Mouse (Mus musculus) skeletal muscle tissue, postnatal 0 days (tissue): ENCODE results near the gene Ap5b1. TPM values are rescaled to one million over a fixed set of nuclear protein-coding genes. Genes with fewer than 3 reads are reported as not detected.

Source experiments
- polyA plus RNA-seq: library from polyadenylated mRNA; unstranded; fragments of >200 nt; fragmentation: Nextera tagmentation; extraction: Ambion mirVana; gene quantifications from 2 replicates; pipeline ENCODE4 v1.2.1, GENCODE M21; 2015

Ap5b1 gene
- 1.1 and 2.0 TPM in 2 replicates for polyA plus RNA-seq

DNA sequence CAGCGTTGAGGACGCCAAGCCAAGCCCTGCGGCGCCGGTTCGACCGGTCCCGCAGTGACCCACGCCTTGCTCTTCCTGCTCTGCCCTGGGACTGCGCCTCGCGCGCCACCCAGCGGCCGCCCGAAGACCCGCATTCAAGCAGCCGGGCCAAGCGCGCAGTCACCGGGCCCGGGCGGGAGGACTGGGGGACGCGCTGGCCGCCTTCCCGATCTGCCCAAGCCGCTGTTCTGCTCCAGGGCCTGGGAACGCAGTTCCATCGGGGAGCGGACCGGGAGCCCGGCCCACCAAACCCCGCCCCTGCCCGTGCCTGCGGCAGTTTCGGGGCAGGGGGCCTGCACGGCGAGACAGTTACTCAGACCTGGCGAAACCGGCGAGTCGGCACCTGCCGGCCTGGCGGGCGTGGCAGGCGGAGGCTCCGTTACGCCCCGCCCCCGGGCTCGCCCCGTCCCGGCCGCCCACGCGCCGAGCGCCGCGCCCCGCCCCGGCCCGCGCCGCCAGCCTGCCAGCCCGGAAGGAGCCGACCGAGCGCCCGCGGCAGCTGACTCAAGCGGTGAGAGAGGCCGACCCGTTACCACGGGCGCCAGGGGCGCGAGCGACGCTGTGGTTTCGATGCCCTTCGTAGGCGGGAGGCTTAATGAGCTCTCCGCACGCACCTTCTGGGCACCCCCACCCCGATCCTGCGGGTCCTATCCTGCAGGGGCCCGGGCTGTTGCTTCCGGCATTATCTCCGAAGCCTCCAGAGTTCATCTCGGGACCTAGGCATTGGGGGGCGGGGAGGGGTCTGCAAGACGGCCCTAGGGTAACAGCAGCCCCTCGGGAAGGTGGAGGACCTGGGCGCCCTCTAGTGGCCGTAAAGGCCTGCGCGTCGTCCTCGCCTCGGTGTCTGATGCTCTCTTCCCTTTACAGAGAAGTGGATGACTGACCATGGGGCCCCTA lies at the start of gene Ap5b1:
TSS of gene Ap5b1 (plus strand) at position 492 of the 936 bp plus-strand sequence.

GRCm38 (mm10) chr19:5560457-5561041 lies 7.3 kb upstream of the Ap5b1 start, which contains the start of gene Ovol1:
Gene Ovol1 (minus strand): TSS chr19:5560646.

GRCm38 (mm10) chr19:5601752-5602541 lies 34.1 kb downstream of the Ap5b1 start, which contains the start of gene Rnaseh2c:
Gene Rnaseh2c (plus strand): TSS chr19:5601873.

GRCm38 (mm10) chr19:5609547-5610404 lies 42.0 kb downstream of the Ap5b1 start, which contains the start of gene Kat5:
Gene Kat5 (minus strand): TSS chr19:5610237.

Other genes starting within 250 kb of the Ap5b1 start
- not detected in 2 replicates for gene Catsper1, start 232.3 kb upstream of the Ap5b1 start, polyA plus RNA-seq
- 4.5 and 13.1 TPM in 2 replicates for gene Cst6, start 218.5 kb upstream of the Ap5b1 start, polyA plus RNA-seq
- gene Eif1ad, start 201.3 kb upstream of the Ap5b1 start, polyA plus RNA-seq = 21.4 and 25.3 TPM in 2 replicates
- 216 and 231 TPM in 2 replicates for gene Banf1, start 200.9 kb upstream of the Ap5b1 start, polyA plus RNA-seq
- 22.0 and 29.6 TPM in 2 replicates for gene Sart1, start 179.3 kb upstream of the Ap5b1 start, polyA plus RNA-seq
- gene Tsga10ip, start 165.5 kb upstream of the Ap5b1 start, polyA plus RNA-seq = 0.13 TPM in 1 of 2 replicates, not detected in the other
- gene Drap1, start 143.0 kb upstream of the Ap5b1 start, polyA plus RNA-seq = 361 and 364 TPM in 2 replicates
- gene AI837181, start 142.9 kb upstream of the Ap5b1 start, polyA plus RNA-seq = 46.1 and 48.8 TPM in 2 replicates
- not detected in 2 replicates for gene Fosl1, start 120.5 kb upstream of the Ap5b1 start, polyA plus RNA-seq
- 6.8 and 8.5 TPM in 2 replicates for gene Ccdc85b, start 110.1 kb upstream of the Ap5b1 start, polyA plus RNA-seq
- gene Fibp, start 107.4 kb upstream of the Ap5b1 start, polyA plus RNA-seq = 59.8 and 61.8 TPM in 2 replicates
- 0.15 and 0.55 TPM in 2 replicates for gene Ctsw, start 99.5 kb upstream of the Ap5b1 start, polyA plus RNA-seq
- gene Efemp2, start 94.1 kb upstream of the Ap5b1 start, polyA plus RNA-seq = 53.2 and 70.8 TPM in 2 replicates
- gene Mus81, start 79.6 kb upstream of the Ap5b1 start, polyA plus RNA-seq = 29.2 and 31.8 TPM in 2 replicates
- gene Cfl1, start 77.6 kb upstream of the Ap5b1 start, polyA plus RNA-seq = 666 and 916 TPM in 2 replicates
- gene 1700020D05Rik, start 64.2 kb upstream of the Ap5b1 start, polyA plus RNA-seq = 0.14 TPM in 1 of 2 replicates, not detected in the other
- 6.4 and 8.5 TPM in 2 replicates for gene Snx32, start 57.5 kb upstream of the Ap5b1 start, polyA plus RNA-seq
- 0.65 TPM in 1 of 2 replicates, not detected in the other for gene Ovol1, start 7.4 kb upstream of the Ap5b1 start, polyA plus RNA-seq
- 48.4 and 58.1 TPM in 2 replicates for gene Rnaseh2c, start 33.8 kb downstream of the Ap5b1 start, polyA plus RNA-seq
- gene Kat5, start 42.2 kb downstream of the Ap5b1 start, polyA plus RNA-seq = 28.4 and 28.8 TPM in 2 replicates
- 24.4 and 28.3 TPM in 2 replicates for gene Rela, start 69.5 kb downstream of the Ap5b1 start, polyA plus RNA-seq
- gene Sipa1, start 95.7 kb downstream of the Ap5b1 start, polyA plus RNA-seq = 20.3 and 21.1 TPM in 2 replicates
- 15.5 and 16.8 TPM in 2 replicates for gene Map3k11, start 120.7 kb downstream of the Ap5b1 start, polyA plus RNA-seq
- gene Pcnx3, start 120.9 kb downstream of the Ap5b1 start, polyA plus RNA-seq = 4.7 and 6.5 TPM in 2 replicates
- 0.35 and 0.52 TPM in 2 replicates for gene Kcnk7, start 136.3 kb downstream of the Ap5b1 start, polyA plus RNA-seq
- gene Ehbp1l1, start 158.3 kb downstream of the Ap5b1 start, polyA plus RNA-seq = 133 and 144 TPM in 2 replicates
- 85.5 and 88.0 TPM in 2 replicates for gene Fam89b, start 161.6 kb downstream of the Ap5b1 start, polyA plus RNA-seq
- 20.1 and 31.1 TPM in 2 replicates for gene Ltbp3, start 172.9 kb downstream of the Ap5b1 start, polyA plus RNA-seq
- gene Scyl1, start 203.4 kb downstream of the Ap5b1 start, polyA plus RNA-seq = 57.0 and 57.9 TPM in 2 replicates